Mouse (Mus musculus) limb, embryonic 14.5 days (tissue): ENCODE data around the gene Tpk1. TPM values are rescaled to one million over a fixed set of nuclear protein-coding genes. Genes with fewer than 3 reads are reported as not detected.
"Not testable (repeated sequence)": the region's sequence is repeated elsewhere in the genome, so short reads cannot be mapped to it uniquely, and the experiment has no call there.

Experiments
- ATAC-seq: fragments of 200-750 bp; cut with Nextera tagmentation; 2 replicates; pipeline ENCODE4 v1.8.0; 2017; ENCODE audit warnings: low read depth, moderate number of reproducible peaks, moderate TSS enrichment; ENCODE audit not compliant: low FRiP score
- DNase-seq: peaks from one replicate; pipeline ENCODE4 v3.0.0-alpha.2; 2015; ENCODE audit warnings: low spot score
- H3K27ac ChIP-seq: fragments of 300-500 bp; sonication (generic); replicated peaks from 2 replicates; pipeline ENCODE4 v1.5.1; 2014; ENCODE audit warnings: low read depth, mild to moderate bottlenecking, low read length, moderate library complexity, mixed read lengths
- H3K27me3 ChIP-seq: fragments of 300-500 bp; sonication (generic); 2 replicates; pipeline ENCODE4 v1.6.1; 2014; ENCODE audit warnings: low read length, mixed read lengths; ENCODE audit not compliant: control insufficient read depth, insufficient read depth
- H3K36me3 ChIP-seq: fragments of 300-500 bp; sonication (generic); 2 replicates; pipeline ENCODE4 v1.6.1; 2014; ENCODE audit warnings: mild to moderate bottlenecking, low read length, moderate library complexity, mixed read lengths; ENCODE audit not compliant: control insufficient read depth, insufficient read depth
- H3K4me1 ChIP-seq: fragments of 300-500 bp; sonication (generic); 2 replicates; pipeline ENCODE4 v1.6.1; 2014; ENCODE audit warnings: antibody characterized with exemption, low read length, mixed read lengths; ENCODE audit not compliant: control insufficient read depth, insufficient read depth
- H3K4me2 ChIP-seq: fragments of 300-500 bp; sonication (generic); replicated peaks from 2 replicates; pipeline ENCODE4 v1.6.1; 2014; ENCODE audit warnings: low read depth, mild to moderate bottlenecking, low read length, moderate library complexity; ENCODE audit not compliant: severe bottlenecking
- H3K4me3 ChIP-seq: fragments of 300-500 bp; sonication (generic); replicated peaks from 2 replicates; pipeline ENCODE4 v1.5.1; 2014; ENCODE audit warnings: low read length
- H3K9ac ChIP-seq: fragments of 300-500 bp; sonication (generic); 2 replicates; pipeline ENCODE4 v1.6.1; 2014; ENCODE audit warnings: mild to moderate bottlenecking, low read depth, low read length, moderate library complexity; ENCODE audit not compliant: severe bottlenecking
- H3K9me3 ChIP-seq: fragments of 300-500 bp; sonication (generic); 2 replicates; pipeline ENCODE4 v1.6.1; 2016; ENCODE audit warnings: low read length; ENCODE audit not compliant: control insufficient read depth
- POLR2A ChIP-seq: fragments of 200-500 bp; IDR thresholded peaks from 2 replicates; pipeline ENCODE4 v1.8.0; 2012; ENCODE audit warnings: inconsistent platforms, mild to moderate bottlenecking, moderate library complexity, borderline replicate concordance; ENCODE audit not compliant: insufficient read depth, insufficient read length; ENCODE audit errors: extremely low read depth
- WGBS: fragments of 180-500 bp; shearing (Covaris S2); extraction: QIAGEN DNeasy Blood & Tissue Kit; methylation state at CpG from one replicate; pipeline ENCODE4 v1.1.7; 2014; 5-methylcytosine and 5-hydroxymethylcytosine counted together
- polyA plus RNA-seq, 2 experiments: library from polyadenylated mRNA; depleted of rRNA in 1 of 2; stranded (reverse) in 1 of 2; unstranded in 1 of 2; fragments of >200 nt; fragmentation: Nextera tagmentation in 1 of 2; extraction: Ambion mirVana in 1 of 2; gene quantifications; 2 replicates each; pipeline versions ENCODE4 v1.2.1 to v1.2.3; 2012 to 2014

The Tpk1 gene
- polyA plus RNA-seq, 2 experiments: 6.8 to 9.1 TPM

DNA sequence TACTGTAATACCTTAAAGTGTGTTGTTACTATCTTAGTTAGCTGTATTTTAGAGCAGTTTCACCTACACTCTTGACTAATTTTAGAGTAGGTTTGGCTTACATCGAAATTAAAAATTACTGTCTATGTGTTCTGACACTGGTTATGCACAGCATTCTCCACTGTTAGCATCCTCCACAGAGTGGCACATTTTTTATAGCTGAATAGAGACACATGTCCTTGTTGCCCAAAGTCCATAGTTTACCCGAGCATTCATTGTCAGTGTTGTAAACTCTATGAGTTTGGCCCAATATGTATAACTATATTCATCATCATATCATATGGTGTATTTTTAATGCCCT, 148.8 kb downstream of the Tpk1 start:
- H3K9ac ChIP-seq: no peak overlapping the region
- H3K4me2 ChIP-seq: no peak overlapping the region
- DNase-seq: no peak
- H3K27me3 ChIP-seq: no peaks in the 10 kb centered on the region
- H3K4me3 ChIP-seq: no peak overlapping the region
- WGBS: 82% methylated on average over 2 of the region's 2 CpGs
- no peaks in the 10 kb centered on the region for H3K36me3 ChIP-seq
- TF ChIP-seq POLR2A: no peak
- no peak for ATAC-seq
- H3K4me1 ChIP-seq: no peaks in the 10 kb centered on the region
- H3K27ac ChIP-seq: no peak overlapping the region
- H3K9me3 ChIP-seq: no peaks in the 10 kb centered on the region

DNA sequence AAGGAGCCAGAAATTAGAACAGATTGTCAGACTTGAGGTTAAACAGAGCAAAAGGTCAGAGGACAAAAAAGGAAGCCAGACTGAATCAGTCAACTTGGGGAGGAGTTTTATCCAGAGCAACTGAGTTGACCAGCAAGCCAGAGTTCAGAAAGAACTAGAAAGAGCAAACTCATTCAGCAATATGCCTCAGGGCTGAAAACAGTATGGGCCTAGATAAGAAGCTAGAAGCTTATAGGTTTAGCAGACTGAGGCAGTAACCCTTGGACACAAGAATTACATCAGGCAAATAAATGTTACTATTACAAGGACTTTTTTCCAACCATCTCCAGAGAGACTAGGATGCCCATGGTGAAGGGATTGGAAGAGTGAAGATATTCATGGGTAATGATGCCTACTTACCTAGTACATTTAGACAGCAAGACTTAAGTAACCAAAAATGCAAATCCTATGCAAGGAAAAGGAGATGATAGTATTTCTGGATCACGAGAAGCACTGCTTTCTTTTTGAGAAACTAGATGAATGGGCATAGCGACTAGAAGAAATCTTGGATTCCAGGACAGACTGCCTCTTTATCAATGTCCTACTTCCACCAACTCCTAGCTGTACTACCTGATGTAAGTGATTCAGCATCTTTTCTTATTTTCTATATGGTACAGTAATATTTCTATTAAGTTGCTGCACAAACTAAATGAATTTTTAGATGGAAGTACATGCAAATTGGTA, 149.3 kb downstream of the Tpk1 start:
- H3K27ac ChIP-seq: no peak overlapping the region
- no peaks in the 10 kb centered on the region for H3K27me3 ChIP-seq
- ATAC-seq (no peak), DNase-seq (no peak)
- 95% methylated on average over 2 of the region's 2 CpGs for WGBS
- TF ChIP-seq POLR2A: no peak
- H3K4me2 ChIP-seq: no peak overlapping the region
- no peak overlapping the region for H3K4me3 ChIP-seq
- no peaks in the 10 kb centered on the region for H3K9me3 ChIP-seq
- no peak overlapping the region for H3K9ac ChIP-seq
- H3K36me3 ChIP-seq: no peaks in the 10 kb centered on the region
- H3K4me1 ChIP-seq: no peaks in the 10 kb centered on the region

DNA sequence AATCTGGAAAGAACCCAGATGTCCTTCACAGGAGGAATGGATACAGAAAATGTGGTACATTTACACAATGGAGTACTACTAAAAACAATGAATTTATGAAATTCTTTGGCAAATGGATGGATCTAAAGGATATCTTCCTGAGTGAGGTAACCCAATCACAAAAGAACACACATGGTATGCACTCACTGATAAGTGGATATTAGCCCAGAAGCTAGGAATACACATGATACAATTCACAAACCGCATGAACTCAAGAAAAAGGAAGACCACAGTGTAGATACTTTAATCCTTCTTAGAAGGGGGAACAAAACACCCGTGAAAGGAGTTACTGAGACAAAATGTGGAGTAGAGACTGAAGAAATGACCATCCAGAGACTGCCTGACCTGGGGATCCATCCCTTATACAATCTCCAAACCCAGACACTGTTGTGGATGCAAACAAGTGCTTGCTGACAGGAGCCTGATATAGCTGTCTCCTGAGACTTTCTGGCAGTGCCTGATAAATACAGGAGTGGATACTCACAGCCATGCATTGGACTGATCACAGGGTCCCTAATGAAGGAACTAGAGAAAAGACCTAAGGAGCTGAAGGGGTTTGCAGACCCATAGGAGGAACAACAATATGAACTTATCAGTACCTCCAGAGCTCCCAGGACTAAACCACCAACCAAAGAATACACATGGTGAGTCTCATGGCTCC, 159.2 kb downstream of the Tpk1 start:
- H3K4me1 ChIP-seq: not testable (repeated sequence)
- WGBS: 79% methylated on average over 2 of the region's 2 CpGs

DNA sequence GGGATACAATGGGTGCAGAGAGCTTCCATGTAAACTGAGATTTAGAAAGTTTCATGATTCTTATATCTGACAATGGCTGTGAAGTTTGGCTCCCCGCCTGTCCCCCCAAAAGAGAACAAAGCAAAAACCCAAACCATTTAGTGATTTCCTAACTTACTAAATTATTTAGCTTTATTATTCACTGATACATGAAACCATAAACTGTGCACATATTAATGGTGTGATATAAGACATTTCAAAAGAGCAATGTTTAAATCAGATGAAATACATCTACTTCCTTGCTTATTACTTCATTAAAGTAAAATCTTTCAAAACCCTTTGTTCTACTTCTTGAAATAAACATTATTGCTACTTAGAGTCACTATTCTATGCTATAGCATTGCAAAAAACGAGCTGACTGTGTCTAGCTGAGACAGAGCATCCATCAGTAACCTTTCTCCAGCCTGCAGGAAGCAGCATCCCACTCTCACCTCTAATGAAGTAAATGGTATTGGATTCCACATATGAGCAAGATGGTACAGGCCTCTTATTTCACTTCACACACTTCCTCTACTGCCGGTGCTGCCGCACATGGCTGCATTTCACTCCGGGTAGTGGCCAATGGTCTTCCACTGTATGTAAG, 161.4 kb downstream of the Tpk1 start:
- no peak for TF ChIP-seq POLR2A
- Histone ChIP-seq H3K4me3 (no peak overlapping the region), H3K9me3 (no peaks in the 10 kb centered on the region), H3K4me1 (no peaks in the 10 kb centered on the region), H3K9ac (no peak overlapping the region), H3K27me3 (no peaks in the 10 kb centered on the region), H3K4me2 (no peak overlapping the region), H3K27ac (no peak overlapping the region), H3K36me3 (no peaks in the 10 kb centered on the region)
- WGBS: 83% methylated on average over 5 of the region's 5 CpGs
- ATAC-seq (no peak), DNase-seq (no peak)

More for the DNA sequence above, 159.2 kb downstream of the Tpk1 start:
- H3K27me3 ChIP-seq, H3K9ac ChIP-seq, H3K4me2 ChIP-seq, H3K9me3 ChIP-seq, H3K36me3 ChIP-seq, H3K4me3 ChIP-seq, DNase-seq, ATAC-seq, H3K27ac ChIP-seq: not testable (repeated sequence)

DNA sequence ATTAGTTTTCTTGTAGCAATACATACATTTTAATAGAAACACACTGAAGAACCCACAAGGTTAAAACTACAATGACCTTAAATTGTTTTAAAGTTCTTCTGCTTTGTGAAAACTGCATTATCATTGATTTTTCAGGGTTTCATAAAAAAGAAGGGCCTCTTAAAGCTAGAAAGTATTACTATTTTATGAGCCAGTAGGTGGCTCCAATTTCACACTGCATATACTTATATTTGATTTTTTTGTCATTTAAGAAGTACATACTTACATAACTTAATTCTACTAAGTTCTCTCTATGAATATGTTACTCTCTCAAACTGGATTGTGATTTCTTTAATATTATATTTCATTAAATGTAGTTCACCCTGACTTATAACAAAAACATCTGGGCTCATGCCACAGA, 173.7 kb downstream of the Tpk1 start:
- Histone ChIP-seq H3K9ac (no peak overlapping the region), H3K27ac (no peak overlapping the region), H3K4me1 (no peaks in the 10 kb centered on the region), H3K4me3 (no peak overlapping the region), H3K36me3 (no peaks in the 10 kb centered on the region), H3K4me2 (no peak overlapping the region), H3K27me3 (no peaks in the 10 kb centered on the region), H3K9me3 (no peaks in the 10 kb centered on the region)
- no peak for TF ChIP-seq POLR2A
- no peak for ATAC-seq
- DNase-seq: no peak
